Mouse (Mus musculus): Measurements from ENCODE around the gene Ing3.
A peak's percentile ranks its signal among the peaks of the same experiment; 100 is the strongest.

Ing3 gene

DNA sequence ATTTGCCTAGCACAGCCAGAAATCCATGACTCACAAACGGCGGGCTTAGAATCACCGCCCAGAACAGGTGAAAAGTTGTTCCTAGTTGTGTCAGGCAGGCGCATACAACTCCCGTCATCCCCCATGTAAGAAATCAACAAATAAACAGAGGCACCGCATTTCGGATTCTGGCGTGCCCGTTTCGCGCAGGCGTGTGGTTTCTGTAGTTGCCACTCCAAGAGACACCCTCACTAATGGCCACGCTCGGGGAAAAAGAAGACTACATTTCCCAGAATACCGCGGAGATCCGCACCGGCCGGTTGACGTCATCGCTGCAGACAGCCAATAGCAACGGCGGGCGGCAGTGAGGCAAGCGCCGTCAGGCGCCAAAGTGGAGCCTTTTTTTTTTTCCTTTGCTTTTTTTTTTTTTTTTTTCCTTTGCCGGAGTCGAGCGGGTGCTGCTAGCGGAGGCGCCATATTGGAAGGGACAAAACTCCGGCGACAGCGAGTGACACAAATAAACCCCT is at the start of gene Ing3:
Gene Ing3 (plus strand): TSS at position 346 of the 506 bp plus-strand sequence.
- DNase-seq: peak; percentile 98

DNA sequence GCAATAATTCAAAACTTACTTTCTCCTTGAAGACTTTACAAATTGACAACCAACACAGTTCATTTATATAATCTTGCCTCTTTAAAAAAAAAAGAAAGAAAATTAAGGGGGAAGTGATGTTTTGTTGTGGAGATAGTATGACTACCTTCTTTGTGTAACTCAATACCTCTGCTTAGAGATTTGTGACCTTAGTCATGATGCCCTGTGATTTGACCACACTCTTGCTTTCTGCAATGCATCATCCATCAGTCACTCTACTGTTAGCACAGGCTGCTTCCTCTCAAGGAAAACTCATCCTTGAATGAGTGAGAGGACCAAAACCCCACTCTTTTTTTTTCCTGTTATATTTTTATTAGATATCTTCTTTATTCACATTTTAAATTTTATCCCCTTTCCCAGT is 39.7 kb upstream of the Ing3 start:
- DNase-seq: no peak

DNA sequence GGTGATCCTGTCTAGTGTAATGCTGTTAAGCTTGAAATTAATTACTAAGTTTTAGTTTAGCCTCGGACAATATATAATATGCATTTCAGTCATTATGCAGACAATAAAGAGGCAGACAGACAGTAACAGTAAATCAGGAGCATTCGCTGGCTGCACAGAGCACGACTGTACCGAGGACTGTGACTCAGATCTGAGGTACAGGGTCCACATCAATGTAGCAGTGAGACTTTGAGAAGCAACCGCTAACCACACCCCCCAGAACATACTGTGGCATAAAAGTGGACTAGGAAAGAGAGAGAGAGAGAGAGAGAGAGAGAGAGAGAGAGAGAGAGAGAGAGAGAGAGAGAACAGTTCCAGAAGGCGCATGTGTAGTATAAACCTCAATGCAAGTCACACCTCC is 38.6 kb upstream of the Ing3 start:
- no peak for DNase-seq

DNA sequence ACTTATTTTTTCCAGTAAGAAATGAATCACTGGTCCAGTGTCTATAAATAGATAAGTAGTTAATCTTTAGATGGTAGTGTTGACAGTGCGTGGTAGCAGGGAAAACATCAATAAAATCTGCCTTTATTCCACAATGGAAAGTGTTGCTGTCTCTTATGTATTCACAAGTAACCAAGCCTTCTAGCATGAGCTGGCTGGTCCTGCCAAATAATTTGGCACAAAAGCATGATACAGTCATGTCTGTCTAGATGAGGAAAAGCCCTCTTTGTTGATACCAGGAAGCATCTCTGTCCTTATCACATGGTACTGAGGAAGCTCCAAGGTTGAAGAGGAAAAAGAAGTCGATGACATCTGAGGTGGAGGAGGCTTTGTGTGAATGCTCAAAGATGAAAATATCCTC is 32.8 kb upstream of the Ing3 start:
- no peak for DNase-seq

DNA sequence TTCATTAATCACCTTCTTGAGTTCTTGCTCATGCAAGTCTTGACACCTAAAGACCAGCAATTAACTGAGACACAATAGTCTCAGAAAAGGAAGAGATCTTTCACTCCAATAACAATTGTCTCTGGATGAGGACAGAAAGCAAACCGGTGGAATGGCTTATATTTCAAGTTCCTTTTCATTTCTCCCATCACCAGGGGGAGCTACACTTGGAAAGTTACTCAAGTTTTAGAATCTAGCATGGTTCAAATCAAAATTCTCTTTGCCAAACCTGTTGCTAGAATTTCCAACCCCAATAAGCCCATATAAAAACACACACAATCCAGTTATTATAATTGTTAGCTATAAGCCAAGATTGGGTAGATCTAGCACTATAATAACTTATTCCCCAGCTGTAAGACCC is 25.2 kb upstream of the Ing3 start:
- DNase-seq: peak; percentile 20

DNA sequence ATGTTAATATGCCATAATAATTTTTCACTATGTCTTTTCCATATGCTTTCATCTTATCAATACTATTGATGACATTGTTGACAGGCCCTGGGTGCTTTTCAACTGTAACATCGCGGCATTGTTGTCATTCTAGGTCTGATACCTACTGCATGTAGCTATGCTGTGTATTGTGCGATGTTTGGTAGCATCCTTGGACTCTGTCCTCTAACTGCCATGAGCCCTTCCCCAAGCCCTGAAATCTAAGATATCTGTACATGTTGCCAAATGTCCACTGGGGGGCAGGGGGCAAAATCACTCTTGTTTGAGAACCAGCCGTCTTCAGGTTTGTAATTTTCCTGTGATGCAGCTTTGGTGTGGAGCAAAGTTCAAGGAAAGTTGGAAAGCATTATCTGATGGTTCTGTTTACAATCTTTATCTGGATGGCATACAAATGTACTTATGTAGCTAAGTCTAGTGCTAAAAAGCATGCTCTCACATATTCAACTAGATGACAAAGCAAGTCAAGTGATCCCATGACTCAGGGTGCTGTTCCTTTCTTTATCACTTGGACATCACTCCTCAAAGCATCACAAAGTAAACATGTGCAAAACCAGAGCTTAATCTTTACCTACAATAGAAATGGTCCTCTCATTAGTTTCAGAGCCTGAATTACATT is 11.3 kb upstream of the Ing3 start:
- no peak for DNase-seq

DNA sequence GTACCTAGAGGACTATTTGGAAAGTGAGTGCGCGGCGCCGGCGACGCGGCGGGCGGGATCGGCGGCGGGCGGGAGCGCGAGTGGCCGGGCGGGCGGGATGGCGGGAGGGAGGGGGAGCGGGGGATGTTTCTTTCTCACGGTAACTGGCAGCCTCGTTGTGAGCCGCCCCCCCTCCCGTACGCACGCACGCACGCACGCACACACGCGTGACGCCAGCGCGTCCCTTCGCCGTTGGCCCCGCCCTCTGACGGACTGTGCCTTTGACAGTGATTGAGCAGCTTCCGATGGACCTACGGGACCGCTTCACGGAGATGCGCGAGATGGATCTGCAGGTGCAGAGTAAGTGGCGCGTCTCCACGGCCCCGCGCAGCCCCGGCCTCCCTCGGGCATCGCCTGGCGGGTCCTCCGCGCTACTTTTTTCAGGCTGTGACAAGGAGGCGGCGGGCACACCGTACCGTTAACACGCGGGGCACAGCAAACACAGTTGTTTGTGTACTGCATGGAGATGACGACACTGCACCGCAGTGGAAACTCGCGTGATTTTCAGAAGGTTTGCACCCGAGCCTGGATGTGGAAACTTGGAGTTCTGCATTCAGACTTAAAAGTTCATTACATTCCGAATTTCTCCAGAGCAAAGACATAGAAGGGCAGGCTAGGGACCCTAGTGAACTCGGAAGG is 539 bp downstream of the Ing3 start:
- peak; percentile 97 for DNase-seq

DNA sequence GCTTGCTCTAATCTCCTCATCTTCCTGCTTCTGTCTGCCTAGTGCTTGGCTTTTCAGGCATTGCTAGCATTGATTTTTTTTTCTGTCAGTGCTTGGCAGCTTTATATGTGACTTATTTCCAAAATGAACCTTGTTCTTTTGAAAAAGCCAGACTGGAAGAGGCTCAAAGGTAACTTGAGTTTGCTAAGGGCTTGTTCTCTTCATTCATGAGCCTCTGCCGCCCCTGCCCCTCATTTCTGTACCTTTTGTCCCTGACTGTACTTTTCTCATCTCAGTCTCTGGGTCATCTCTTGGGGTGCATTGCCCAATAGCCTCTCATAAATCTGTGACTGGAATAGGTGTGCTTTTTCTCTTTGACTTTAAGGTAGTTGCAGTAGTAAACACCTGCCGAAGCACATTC is 1.3 kb downstream of the Ing3 start:
- no peak for DNase-seq

DNA sequence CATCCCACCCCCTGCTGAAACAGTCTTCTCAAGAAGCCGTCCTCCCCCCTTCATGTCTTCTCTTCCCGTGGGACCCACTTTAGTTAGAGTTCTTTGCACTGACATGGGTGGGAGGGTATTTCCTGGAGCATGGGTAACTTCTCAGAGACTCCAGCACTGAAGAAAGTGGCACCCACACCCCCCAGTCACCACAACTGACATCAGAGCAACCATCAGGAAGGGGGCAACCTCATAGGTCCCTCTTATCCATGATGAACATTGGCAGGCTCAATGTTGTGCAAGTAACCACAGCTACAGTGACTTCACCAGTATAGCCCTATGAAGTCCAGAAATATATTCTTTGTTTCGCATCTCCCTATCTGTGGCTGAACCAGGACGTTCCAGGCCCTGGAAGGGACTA is 6.1 kb downstream of the Ing3 start:
- no peak for DNase-seq

DNA sequence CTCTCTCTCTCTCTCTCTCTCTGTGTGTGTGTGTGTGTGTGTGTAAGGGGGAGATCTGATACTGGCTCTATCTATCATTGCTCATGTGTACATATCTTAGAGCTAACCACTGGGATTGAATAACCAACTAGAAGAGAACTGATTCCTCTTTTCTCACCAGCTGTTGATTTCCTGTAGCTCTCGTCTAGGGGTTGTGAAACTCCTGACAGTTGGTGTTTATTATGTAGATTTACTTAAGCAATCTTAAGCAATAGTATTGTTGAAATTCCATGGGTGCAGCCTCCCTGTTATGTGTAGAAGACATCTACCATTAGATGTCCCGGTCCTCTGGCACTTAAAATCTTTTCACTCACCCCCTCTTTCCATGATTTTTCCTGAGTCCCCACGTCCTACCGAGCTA is 9.6 kb downstream of the Ing3 start:
- no peak for DNase-seq

DNA sequence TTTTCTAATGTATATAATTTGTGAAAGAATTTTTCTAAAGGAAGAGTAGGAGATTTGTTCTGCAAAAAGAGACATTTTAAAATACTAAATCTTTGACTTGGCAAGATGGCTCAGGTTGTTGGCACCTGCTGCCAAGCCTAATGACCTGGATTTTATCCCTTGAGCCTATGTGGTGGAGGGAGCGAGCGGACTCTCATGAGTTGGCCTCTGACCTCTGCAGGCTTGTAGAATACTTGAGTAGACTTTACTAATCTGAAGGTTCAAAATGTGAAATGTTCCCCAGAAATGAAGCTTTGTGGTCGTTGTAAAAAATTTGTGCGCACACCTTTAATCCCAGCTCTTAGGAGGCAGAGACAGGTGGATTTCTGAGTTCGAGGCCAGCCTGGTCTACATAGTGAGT is 10.5 kb downstream of the Ing3 start:
- DNase-seq: no peak

DNA sequence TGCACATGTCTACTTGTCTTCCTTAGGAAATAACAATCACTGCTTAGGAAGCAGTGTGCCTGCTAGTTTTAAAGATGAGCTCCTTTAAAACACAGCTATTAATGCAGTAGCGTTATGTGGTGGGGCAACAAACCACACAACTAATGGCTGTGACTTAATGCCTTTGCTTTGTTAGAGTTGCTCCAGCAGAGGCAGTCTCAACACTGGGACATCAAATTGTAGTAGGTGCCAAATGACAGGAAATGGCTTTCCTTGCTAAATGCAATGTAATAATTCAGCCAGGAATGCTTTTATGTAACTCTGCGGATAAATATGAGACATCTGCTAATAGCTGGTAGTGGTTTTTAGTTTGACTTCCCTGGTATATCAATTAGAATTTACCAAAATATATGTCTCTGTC is 28.2 kb downstream of the Ing3 start:
- no peak for DNase-seq

DNA sequence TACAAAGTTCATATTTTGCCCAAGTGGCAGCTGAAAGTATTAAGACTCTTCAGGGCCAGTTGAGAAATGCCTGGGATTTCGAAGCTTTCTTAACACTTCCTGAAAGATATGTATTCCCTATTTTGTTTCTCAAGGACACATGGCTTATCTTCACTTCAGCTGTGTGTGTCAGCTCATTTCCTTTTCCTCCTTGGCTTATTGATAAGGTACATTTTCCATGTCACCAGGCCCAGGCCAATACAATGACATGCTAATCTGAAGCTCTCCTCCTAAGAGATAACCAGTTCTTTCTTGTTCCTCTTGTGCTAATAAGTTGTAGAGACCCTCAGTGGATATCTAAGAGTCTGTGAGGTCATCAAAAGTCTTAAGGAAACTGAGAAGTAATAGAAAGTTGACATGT is 31.7 kb downstream of the Ing3 start:
- no peak for DNase-seq

DNA sequence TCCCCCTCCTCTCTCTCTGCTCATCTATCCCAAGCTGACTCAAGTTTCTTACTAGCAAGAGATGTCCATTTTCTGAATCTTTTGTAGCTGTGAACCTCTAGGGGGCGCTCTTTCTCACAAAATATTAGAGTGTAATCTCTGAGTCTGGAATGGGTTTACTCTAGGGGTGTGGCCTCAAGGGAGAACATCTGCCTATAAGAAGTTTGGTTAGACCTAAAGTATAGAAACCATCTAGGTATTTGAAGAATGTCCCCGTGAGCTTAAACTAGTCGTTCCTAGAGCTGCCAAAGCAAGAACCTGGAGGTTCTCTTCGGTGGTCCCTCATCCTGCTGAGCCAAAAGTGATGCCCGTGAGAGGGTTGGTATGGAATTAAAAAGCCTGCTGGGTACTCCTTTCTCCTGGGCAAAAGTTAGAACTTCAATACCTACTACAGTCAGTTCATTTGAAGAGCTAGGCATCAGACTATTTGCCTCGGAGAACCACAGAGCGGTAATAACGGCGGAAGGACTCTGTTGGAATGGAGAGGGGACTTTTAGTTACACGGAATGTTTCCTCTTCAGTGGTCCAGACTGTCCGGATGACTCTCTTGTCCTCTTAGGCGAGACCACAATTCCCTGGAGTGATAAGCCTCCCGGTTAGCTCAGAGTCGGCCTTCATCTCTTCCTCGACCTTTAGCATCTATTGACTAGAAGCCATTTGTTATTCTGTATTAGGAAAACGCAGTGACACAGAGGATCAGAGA is 35.8 kb downstream of the Ing3 start:
- peak; percentile 91 for DNase-seq

DNA sequence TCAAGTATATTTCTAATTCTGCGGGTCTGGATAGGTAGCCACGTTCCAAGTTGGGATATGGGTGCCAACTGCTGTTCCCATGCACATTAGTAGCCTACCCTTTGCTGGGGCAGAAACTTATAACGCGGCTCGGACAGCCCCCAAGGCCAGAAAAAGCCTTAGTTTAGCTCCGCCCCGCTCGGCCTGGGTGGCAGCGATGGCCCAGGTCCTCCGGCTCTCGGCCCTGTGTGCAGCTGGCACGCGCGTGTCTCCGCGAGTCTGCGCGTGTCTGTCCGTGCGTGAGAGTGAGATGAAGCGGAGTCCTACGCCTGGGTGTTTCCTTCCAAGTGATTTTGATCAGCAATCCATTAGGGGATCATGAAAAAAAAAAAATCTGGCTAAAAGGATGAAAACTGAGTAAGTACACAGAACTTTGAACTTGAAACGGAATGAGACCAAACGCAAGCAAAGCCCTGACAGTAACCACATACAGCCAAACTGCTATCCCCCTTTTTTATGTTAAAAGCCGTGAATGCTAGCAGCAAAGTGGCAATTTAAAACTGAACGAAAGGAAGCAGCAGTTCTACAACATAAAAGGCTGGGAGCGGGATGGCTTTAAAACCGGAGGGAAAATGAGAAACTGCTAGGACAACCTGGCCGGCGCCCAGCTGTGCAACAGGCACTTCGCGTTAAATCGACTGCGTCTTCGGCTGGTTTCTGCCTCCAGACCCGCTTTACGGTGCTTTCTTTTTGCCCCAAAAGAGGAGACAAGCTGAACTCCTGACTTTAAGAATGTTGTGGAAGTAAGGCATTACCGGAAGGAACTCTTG is 36.6 kb downstream of the Ing3 start, which contains the start of gene Cped1:
Gene Cped1 (plus strand): TSS at position 185 of the 809 bp plus-strand sequence.
- DNase-seq: peak; percentile 81

DNA sequence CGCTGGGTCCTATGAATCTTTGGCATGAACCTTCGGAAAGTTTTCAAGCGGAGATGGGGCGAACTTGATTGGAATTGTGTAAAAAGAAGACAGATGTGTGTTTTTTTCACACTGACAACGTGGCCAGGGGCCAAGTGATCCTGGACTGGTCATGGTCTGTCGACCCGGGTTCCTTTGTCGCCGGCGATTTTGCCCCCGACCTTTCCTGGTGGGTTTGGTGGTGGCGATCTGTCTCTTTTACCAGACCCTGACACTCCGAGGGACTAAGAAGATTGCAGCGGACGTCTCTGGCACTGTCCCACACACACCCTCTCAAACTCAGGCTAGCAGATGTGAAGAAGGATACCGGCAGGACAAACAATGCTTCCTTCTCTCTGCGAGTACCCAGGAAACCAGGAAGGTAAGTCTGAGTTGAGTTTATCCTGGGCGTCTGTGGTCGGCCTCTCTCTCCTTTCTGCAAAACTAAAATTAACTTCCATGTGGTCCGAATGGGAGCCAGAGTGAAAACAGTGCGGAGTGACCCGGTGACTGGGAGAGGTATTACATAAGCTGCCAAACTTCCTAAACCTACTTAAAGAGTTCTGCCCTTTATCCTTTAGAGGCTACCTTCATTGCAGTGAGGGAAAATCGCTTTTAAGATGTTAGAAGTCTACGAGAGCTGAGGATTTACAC is 37.4 kb downstream of the Ing3 start:
- peak; percentile 37 for DNase-seq

DNA sequence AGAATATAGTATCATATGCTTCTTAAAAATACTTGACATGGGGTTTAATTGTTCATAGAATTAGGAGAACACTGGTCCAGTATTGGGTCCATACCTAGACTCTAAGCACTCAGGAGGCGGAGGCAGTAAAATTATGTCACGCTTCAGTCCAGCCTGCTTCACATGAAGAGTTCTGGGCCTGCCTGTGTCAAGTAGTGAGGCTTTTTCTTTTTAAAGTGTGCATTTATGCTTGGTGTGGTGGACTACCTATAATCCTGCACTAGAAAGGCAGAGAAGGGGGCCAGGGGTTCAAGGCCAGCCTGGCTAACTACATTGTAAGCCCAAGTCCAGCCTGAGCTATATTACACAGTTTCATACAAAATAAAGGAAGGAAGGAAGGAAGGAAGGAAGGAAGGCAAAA is 38.2 kb downstream of the Ing3 start:
- DNase-seq: no peak

DNA sequence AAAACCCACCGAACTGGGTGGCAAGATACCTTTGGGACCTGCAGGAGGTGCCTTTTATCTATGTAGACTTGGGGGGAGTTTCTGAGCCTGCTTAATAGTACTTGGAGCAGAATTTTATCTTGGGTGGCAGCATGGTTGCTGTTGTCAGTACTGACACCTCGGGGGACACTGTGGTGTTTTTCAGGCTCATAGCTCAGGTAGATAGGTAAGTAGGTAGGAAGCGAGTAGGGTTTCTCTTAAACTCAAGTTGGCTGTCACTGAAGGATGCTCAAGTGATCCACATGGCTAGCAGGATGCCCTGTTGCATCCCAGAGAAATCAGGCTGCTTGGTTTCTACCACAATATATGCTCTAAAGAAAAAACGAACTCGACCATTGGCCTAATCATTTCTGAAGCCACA is 38.9 kb downstream of the Ing3 start:
- no peak for DNase-seq

DNA sequence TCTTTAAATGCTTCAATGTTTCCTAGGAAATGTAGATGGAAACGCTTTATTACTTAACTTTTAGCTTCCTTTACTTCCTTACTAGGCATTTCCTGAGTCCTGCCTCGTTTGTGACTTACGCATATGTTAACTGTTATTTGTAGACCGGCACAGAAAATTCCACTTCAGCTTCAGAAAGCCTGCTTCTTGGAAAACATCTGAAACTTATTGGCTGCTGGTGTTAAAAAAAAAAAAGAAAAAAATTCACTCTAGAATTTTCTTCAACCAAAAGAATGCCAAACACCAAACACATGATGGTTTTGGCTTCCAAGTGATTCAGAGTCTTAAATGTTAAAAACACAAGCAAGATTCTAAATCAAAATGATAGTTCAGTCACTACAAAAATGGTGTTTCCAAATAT is 39.7 kb downstream of the Ing3 start:
- no peak for DNase-seq

DNA sequence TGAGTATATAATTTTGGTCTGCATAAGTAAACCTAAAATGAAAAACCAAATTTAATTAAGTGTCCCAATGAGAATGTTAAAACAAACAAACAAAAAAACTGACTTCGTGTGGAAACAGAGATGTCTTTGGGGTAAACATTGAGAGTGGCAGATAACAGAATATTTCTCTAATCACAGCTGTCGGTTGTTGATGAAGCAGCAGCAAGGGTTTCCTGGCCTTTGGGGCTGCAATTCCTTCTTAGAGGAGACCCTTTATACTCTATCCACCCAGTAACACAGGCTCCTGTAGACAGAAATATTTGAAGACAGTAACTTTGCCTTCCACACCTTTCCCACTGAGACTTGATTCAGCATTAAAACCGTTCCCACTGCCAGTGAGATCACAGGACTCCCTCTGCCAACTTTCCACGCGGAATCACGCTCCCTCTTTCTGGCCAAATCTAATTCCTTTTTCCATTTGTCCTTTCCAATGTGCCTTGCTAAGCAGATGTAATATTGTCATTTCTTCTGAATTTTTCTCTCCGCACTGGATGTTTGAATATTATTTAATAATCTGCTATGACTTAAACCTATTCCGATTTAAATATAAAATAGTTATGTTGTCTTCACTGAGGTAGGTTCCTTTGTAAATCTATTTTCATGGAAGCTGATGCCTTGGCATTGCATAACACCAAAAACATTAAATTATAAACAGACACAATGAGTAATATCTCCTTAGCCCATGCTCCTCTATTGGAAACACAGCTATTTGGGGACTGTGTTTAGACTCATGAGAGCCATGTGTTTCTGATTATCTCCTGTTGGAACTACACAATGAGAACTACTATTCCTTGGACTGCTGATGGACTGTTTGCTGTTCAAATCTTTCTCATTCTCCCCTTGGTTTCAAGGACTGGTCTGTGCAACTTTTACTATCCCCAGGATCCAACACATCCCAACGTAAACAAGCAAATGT is 41.1 kb downstream of the Ing3 start:
- peak; percentile 76 for DNase-seq

DNA sequence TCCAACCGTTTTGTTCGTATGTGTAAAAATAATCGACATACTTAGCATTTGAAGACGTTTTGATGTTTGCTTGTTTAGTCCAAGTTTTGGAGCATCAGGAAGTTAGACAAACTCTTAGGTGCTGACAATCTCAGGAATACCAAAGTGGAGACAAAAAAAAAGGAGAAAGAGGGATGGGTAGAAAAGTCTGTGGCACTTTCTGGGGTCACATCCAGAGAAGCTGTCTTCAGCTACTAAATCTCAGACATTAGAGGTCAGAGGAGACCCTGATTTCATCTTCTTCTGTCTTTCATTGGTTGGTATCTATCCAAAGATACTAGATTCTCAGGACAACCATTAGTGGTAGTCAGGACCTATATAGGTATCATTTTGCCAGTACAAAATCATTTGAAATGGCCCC is 41.8 kb downstream of the Ing3 start:
- no peak for DNase-seq

Data from embryo, embryonic 11 days (tissue).